Mouse (Mus musculus): Measurements from ENCODE around the gene Thsd7b.
"Not testable (repeated sequence)": the region's sequence is repeated elsewhere in the genome, so short reads cannot be mapped to it uniquely, and the experiment has no call there.

Thsd7b gene

DNA sequence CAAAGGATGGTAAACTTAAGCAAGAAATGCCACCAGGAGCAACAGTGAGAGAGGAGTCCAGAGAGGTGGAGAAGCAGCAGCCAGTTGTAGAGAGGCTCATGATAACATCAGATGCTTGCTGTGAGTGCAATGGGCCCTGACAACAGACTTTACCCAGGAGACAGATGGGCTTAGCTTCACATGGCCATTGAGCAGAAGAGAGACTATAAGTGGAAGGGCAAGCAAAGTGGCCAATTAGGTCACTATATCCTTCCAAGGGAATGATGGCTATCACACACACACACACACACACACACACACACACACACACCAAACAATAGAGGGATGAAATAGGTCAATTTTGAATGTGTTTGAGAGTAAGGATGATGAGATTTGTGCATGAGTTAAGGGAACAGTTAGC, 565.4 kb downstream of the Thsd7b start:
- in situ Hi-C loops (cut with MboI, MseI), result no loop called here

- in situ Hi-C loops (cut with MboI, MseI), result no loop called here
Observed at GRCm38 (mm10) chr1:129843416-129843815, 570.3 kb downstream of the Thsd7b start.

DNA sequence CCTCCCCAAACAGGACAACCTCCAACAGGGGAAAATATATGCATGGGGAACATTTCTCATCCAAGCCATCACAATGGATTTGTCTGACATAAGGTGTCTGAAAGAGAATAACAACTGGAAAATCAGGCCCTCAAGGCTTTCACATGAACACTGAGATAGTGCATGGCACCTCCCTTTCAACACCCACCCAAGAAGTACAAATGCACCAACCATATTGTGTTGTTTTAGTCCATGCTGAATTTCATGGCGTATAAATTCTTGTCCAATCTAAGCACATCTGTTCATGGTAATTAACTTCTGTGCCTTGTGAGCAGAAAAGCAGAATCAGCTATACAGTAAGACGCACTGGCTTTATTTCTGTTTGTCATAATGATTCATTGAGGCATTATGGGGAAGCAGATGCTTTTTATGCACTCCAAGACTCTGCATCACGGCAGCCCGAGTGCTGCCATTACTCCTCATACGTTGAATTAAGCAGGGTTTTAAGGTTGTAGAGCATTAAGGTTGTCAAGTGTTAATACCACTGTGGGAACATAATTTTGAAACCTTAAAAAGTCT, 577.0 kb downstream of the Thsd7b start:
- in situ Hi-C loops (cut with MboI, MseI), result no loop called here

DNA sequence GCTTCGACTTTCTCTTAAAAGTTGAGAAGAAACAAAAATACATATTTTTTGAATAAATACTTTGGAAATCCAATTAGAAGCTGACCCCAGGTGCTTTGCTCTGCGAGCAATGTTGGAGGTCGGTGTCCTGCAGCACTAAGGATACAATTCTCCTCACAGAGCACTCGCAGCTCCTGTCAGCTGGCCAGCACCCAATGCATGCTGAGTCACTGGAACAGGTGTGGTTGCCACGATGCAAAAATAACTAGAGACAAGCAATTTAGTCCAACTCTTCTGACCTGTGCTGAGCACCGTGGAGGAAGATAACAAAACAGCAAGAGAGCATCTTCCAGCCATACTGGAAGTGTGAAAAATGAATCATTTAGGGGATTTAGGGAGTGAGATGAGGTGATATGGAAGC, 594.6 kb downstream of the Thsd7b start:
- in situ Hi-C loops (cut with MboI, MseI), result no loop called here

DNA sequence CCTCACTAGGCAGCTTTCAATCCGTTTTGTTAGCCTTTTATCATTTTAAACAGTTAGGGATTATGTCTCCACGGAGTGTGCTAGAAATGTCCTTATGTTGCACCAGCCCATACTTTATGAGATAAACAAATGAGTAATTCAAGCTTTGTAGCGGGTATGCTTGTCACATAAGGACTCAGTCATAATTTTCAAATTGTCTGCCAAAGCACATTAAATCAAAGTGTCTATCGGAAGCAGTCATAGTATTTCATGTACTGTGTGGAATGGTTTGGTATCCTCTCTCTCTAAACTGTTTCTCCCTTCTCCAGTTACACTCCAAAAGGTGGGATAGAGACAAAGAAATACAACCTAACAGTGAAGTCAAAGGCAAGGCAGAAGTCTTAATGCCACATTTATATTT, 601.3 kb downstream of the Thsd7b start:
- in situ Hi-C loops (cut with MboI, MseI), result no loop called here

- in situ Hi-C loops (cut with MboI, MseI), result no loop called here
Observed at GRCm38 (mm10) chr1:129887861-129888260, 614.8 kb downstream of the Thsd7b start.

DNA sequence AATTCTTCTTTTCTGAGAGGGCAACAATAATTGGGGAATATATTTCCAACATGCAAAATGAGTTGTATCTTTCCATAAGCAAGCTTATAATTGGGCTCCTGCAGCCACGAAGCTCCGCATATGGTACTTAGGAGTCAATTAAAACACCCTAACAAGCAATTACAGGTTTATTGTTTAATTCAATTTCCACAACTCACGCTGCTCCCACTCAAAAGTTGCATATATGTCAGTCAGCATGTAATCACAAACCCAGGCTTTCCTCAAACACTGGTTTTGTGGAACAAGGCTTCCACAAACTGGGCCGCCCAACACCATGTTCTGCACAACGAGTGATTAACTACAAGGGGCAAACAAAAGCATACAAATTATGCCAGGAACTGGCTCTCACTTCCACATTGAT, 625.0 kb downstream of the Thsd7b start:
- in situ Hi-C loops (cut with MboI, MseI), result no loop called here

GRCm38 (mm10) chr1:129915484-129915883, 642.4 kb downstream of the Thsd7b start:
- in situ Hi-C loops (cut with MboI, MseI), result no loop called here

DNA sequence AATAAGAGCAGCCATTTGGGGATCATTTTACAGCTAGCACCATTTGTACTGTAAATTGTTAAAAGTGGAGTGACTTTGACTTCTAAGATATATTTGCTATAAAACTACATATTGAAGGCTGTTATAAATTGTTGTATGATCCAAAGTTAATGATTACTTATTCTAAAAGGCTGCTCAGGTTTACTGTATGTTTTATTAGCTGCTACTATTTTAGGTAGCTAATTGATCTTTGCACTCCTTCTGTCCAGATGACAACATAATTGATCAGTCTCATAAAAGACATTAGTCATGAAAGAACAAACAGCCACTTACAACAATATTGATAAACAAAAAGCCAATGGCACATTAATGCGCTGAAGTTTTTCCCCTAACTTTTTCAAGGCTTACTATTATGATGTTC, 644.5 kb downstream of the Thsd7b start:
- in situ Hi-C loops (cut with MboI, MseI), result no loop called here

DNA sequence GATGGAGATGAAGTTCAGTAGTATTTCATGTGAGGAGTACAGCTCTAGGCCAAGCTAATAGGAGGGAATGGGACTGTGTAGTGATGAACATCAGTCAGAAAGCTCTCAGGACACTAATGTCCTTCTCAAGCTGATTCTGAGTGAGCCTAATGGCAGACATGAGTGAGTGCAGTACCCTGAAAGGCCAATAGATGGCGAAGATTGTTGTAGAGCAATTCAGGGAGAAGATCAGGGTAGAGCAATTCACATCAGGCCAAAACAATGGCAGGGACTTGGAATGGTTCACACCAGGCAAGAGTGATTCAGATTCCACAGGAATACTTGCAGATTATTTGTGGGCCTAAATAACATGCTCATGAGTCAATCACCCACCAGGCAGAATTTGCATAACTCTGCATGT, 646.3 kb downstream of the Thsd7b start:
- in situ Hi-C loops (cut with MboI, MseI), result no loop called here

- in situ Hi-C loops (cut with MboI, MseI), result no loop called here
Observed at GRCm38 (mm10) chr1:129931003-129931402, 657.9 kb downstream of the Thsd7b start.

GRCm38 (mm10) chr1:129943116-129943515, 670.0 kb downstream of the Thsd7b start:
- in situ Hi-C loops (cut with MboI, MseI), result no loop called here

DNA sequence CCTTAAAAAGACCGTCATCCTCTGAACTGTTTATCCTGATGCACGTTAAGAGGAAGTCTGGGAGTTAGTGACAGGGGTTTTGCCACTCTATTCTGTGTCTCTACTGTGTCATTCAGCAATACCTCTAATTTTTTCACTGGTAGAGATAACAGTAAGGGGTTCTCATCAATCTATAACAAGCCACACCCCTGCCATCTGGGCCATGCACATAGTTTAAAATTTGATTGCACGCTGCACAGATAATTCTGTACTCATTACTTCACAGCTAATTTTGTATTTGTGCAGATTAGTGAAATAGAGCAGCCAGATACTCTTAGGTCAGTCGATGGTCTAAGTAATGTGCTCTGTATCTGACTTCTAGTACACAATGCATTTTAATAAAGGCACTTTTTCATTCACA, 673.9 kb downstream of the Thsd7b start:
- in situ Hi-C loops (cut with MboI, MseI), result no loop called here

GRCm38 (mm10) chr1:129955478-129955877, 682.4 kb downstream of the Thsd7b start:
- in situ Hi-C loops (cut with MboI, MseI), result no loop called here

DNA sequence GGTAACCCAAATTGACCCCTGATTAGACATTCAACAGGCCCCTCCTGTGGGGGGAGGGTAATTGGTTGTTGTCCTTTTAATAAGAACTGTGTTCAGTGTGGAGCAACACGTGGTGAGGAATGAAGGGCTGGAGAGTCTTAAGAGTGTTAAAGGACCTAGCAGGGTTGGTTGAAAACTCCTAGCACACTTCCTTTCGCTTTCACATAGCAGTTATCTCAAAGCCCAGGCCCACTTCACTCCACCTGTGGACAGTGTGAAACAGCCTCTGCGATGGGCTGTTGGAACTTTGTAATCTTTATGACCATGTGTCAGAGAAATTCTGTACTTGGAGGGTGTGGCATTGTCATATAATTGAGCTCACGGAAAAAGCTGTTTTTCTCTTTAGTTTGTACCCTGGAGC, 683.5 kb downstream of the Thsd7b start:
- in situ Hi-C loops (cut with MboI, MseI), result no loop called here

- in situ Hi-C loops (cut with MboI, MseI), result not testable (repeated sequence)
Observed at GRCm38 (mm10) chr1:129959352-129959751, 686.2 kb downstream of the Thsd7b start.

DNA sequence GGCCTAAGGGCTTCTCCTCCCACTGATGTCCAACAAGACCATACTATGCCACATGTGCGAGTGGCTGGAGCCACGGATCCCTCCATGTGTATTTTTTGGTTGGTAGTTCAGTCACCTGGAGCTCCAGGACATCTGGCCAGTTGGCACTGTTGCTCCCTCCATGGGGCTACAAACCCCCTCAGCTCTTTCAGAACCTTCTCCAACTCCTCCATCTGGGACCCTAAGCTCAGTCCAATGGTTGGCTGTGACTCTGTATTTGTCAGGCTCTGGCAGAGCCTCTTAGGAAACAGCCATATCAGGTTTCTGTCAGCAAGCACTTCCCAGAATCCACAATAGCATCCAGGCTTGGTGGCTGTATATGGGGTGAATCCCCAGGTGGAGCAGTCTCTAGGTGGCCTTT, 690.1 kb downstream of the Thsd7b start:
- in situ Hi-C loops (cut with MboI, MseI), result no loop called here

- in situ Hi-C loops (cut with MboI, MseI), result not testable (repeated sequence)
Observed at GRCm38 (mm10) chr1:129989247-129989646, 716.1 kb downstream of the Thsd7b start.

DNA sequence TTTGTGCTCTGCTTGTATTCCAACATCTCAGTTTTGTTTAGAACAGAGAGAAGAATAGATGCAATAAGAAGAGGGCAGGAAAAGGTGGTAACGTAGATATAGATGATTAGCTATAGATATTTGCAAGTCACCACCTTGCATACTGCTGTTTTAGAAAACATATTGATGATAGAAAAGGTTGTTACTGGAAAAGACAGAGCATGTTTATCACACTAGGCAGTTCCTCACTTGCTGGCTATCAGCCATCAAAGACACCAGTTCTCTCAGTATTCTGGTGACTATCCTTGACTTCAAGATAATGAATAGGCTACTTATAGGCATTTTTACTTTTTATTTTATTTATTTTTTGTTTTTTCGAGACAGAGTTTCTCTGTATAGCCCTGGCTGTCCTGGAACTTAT, 717.7 kb downstream of the Thsd7b start:
- in situ Hi-C loops (cut with MboI, MseI), result no loop called here

DNA sequence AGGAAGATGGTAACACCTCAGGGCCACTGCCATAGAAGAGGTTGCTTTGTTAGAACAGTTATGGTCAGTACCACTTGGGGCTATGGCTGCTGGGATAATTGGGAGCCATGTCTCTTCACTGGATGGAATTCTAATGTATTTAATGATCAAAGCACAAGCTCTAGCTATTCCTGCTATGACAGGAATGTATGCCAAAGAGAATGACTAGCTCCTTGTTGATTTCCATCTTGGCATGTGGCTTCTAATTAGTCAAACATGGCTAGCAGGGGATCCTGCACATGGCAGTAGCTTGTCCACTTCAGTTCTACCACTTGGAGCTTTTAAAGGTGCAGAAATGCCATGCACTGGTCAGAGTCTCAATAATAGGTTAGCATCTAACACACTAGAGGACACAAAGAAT, 781.9 kb downstream of the Thsd7b start:
- in situ Hi-C loops (cut with MboI, MseI), result no loop called here

- in situ Hi-C loops (cut with MboI, MseI), result no loop called here
Observed at GRCm38 (mm10) chr1:130062105-130062504, 789.0 kb downstream of the Thsd7b start.

DNA sequence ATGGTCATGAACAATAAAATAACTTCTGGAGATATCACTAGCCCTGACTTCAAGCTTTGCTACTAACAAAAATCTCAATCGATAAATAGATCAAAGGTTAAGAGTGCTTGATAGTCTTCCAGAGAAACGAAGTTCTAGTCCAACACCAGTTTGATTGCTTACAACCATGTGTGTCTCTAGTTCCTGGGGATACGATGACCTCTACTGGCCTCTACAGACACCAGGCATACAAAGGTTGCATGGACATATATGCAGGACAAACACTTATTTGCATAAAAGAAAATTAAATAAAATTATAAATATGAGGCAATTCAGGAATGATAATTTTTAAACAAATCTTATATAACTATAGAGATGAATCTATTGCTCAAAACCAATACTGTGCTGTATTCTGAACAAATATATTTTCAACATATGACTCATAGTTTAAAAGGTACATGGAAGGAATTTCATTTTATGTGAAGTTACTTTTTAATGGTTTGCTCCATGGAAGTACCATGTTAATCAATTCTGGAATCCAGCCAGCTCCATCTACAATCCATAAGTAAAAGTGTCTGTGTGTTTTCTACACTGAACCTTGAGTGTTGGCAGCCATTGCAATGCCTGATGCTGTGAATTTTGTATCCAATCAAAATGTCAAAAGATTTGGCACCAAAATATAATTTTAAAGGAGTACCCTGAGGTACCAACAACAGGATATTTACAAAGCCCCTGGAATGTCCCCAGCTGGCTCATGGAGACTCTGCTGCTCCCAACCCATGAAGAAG, 793.3 kb downstream of the Thsd7b start:
- in situ Hi-C loops (cut with MboI, MseI), result no loop called here

- in situ Hi-C loops (cut with MboI, MseI), result loop anchor here (5.0 kb wide), 1 partner anchor 1156 kb away; no protein-coding TSS in a partner anchor
Observed at GRCm38 (mm10) chr1:130083788-130084187, 810.7 kb downstream of the Thsd7b start.

- in situ Hi-C loops (cut with MboI, MseI), result no loop called here
Observed at GRCm38 (mm10) chr1:130085207-130085606, 812.1 kb downstream of the Thsd7b start.
